Mouse (Mus musculus): Measurements from ENCODE around the gene Atp6v0c. TPM values are rescaled to one million over a fixed set of nuclear protein-coding genes. Genes with fewer than 3 reads are reported as not detected.

Gene Atp6v0c
- 384 and 433 TPM in 2 replicates for polyA plus RNA-seq (2014; fragmentation: Nextera tagmentation; extraction: Ambion mirVana)

DNA sequence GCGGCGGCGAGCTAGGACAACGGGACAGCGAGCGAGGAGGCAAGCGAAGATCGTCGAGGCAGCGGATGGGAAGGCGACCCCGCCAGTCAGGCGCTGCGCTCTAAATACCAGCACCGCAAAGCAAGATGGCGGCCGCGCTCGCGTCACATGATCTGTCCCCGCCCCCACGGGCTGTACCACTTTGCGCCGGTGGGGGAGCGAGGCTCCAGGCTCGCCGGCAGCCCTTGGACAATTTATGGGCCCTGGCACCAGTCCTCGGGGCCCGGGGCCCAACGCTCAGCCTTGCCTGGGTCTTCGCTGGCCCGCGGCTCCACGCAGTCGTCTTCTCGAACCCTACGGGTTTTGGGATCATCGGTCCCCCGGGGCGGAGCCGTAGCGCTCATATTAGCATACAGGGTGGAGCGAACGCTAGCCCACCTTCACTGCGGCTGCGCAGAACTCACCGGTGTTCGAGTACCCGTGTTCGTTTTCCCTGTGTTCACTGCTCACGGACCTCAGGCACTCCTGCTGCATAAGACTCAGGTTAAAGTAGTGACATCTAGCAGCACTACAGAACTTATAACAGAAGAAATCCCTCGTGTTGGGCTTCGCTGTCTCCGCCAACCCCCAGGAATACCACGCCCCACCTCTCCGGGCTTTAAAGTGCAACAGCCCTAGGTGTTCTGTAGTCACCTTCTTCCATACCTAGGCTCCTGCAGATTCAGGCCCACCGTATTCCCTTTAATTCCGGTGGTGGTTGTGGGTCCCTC is at the start of gene Atp6v0c:
TSS of gene Atp6v0c (minus strand) at position 386 of the 749 bp plus-strand sequence.
- under 1% methylated on average over 58 of the region's 58 CpGs for WGBS
- DNase-seq (ENCODE audit: low spot score): peak; percentile 96
- ATAC-seq (replicated peaks; ENCODE audit: insufficient number of reproducible peaks, low FRiP score, low TSS enrichment, low read depth): peak; percentile 87
- Histone ChIP-seq H3K4me3 (ENCODE audit: low read depth, low read length) (peak within 1 kb of the TSS; percentile 80), H3K4me2 (ENCODE audit: low read depth, low read length) (peak within 1 kb of the TSS; percentile 75), H3K27me3 (ENCODE audit: control insufficient read depth, insufficient read depth, low read length) (no peaks in the 10 kb centered on the region), H3K4me1 (ENCODE audit: control insufficient read depth, insufficient read depth, low read length) (no peaks in the 10 kb centered on the region), H3K36me3 (replicated peaks; ENCODE audit: control insufficient read depth, insufficient read depth, low read depth, low read length) (no peaks in the 10 kb centered on the region; the same call in 1 of the 2 replicates), H3K9me3 (replicated peaks; ENCODE audit: control insufficient read depth, low read length) (no peaks in the 10 kb centered on the region), H3K27ac (replicated peaks; ENCODE audit: low read depth, low read length) (peak within 1 kb of the TSS; percentile 91), H3K9ac (replicated peaks; ENCODE audit: low read length) (peak within 1 kb of the TSS; percentile 87)

- H3K27me3 ChIP-seq (ENCODE audit: control insufficient read depth, insufficient read depth, low read length): no peaks in the 10 kb centered on the region
- H3K4me2 ChIP-seq (ENCODE audit: low read depth, low read length): no peak overlapping the region
- no peaks in the 10 kb centered on the region for H3K9me3 ChIP-seq (replicated peaks; ENCODE audit: control insufficient read depth, low read length)
- peaks cover 11% of the 10 kb centered on the region for H3K36me3 ChIP-seq (replicated peaks; ENCODE audit: control insufficient read depth, insufficient read depth, low read depth, low read length)
- ATAC-seq (replicated peaks; ENCODE audit: insufficient number of reproducible peaks, low FRiP score, low TSS enrichment, low read depth): no peak
- H3K4me3 ChIP-seq (ENCODE audit: low read depth, low read length): no peak overlapping the region
- 68% methylated on average over 4 of the region's 4 CpGs for WGBS
- H3K27ac ChIP-seq (replicated peaks; ENCODE audit: low read depth, low read length): no peak overlapping the region
- H3K9ac ChIP-seq (replicated peaks; ENCODE audit: low read length): no peak overlapping the region
- DNase-seq (ENCODE audit: low spot score): no peak
- H3K4me1 ChIP-seq (ENCODE audit: control insufficient read depth, insufficient read depth, low read length): peaks cover 2% of the 10 kb centered on the region
Observed at GRCm38 (mm10) chr17:24216836-24217235, 47.3 kb upstream of the Atp6v0c start.

DNA sequence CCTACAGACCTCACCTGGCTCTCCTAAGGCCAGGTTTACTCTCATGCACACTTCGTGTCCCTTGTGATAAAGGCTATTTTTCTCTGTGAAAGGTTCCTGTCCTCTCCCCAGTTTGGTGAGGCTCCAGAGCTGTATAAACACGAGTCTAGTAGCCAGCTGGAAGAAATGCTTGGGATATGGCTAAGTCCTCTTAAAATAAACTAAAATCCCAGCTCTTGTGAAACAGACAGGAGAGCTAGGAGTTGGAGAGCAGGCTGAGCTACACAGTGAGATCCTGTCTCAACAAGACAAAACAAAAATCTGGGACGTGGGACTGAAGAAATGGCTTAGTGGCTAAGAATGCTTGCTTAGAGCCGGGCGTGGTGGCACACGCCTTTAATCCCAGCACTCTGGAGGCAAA is 43.7 kb upstream of the Atp6v0c start:
- Histone ChIP-seq H3K9ac (replicated peaks; ENCODE audit: low read length) (no peak overlapping the region), H3K4me2 (ENCODE audit: low read depth, low read length) (no peak overlapping the region), H3K36me3 (replicated peaks; ENCODE audit: control insufficient read depth, insufficient read depth, low read depth, low read length) (peaks cover 11% of the 10 kb centered on the region), H3K4me3 (ENCODE audit: low read depth, low read length) (no peak overlapping the region), H3K27ac (replicated peaks; ENCODE audit: low read depth, low read length) (no peak overlapping the region), H3K27me3 (ENCODE audit: control insufficient read depth, insufficient read depth, low read length) (no peaks in the 10 kb centered on the region; the same call in 1 of the 2 replicates), H3K9me3 (replicated peaks; ENCODE audit: control insufficient read depth, low read length) (no peaks in the 10 kb centered on the region), H3K4me1 (ENCODE audit: control insufficient read depth, insufficient read depth, low read length) (peaks cover 19% of the 10 kb centered on the region)
- ATAC-seq (replicated peaks; ENCODE audit: insufficient number of reproducible peaks, low FRiP score, low TSS enrichment, low read depth): no peak
- WGBS: 70% methylated on average over 6 of the region's 6 CpGs
- DNase-seq (ENCODE audit: low spot score): no peak

- Histone ChIP-seq H3K27ac (replicated peaks; ENCODE audit: low read depth, low read length) (no peak overlapping the region), H3K36me3 (replicated peaks; ENCODE audit: control insufficient read depth, insufficient read depth, low read depth, low read length) (peaks cover 9% of the 10 kb centered on the region), H3K4me3 (ENCODE audit: low read depth, low read length) (peak overlapping the region; percentile 48), H3K4me2 (ENCODE audit: low read depth, low read length) (peak overlapping the region; percentile 99), H3K27me3 (ENCODE audit: control insufficient read depth, insufficient read depth, low read length) (no peaks in the 10 kb centered on the region; the same call in 1 of the 2 replicates), H3K9ac (replicated peaks; ENCODE audit: low read length) (no peak overlapping the region), H3K4me1 (ENCODE audit: control insufficient read depth, insufficient read depth, low read length) (peaks cover 23% of the 10 kb centered on the region), H3K9me3 (replicated peaks; ENCODE audit: control insufficient read depth, low read length) (no peaks in the 10 kb centered on the region)
- ATAC-seq (replicated peaks; ENCODE audit: insufficient number of reproducible peaks, low FRiP score, low TSS enrichment, low read depth) (no peak), DNase-seq (ENCODE audit: low spot score) (no peak)
- WGBS: 25% methylated on average over 5 of the region's 5 CpGs
Observed at GRCm38 (mm10) chr17:24212441-24213018, 43.0 kb upstream of the Atp6v0c start.

DNA sequence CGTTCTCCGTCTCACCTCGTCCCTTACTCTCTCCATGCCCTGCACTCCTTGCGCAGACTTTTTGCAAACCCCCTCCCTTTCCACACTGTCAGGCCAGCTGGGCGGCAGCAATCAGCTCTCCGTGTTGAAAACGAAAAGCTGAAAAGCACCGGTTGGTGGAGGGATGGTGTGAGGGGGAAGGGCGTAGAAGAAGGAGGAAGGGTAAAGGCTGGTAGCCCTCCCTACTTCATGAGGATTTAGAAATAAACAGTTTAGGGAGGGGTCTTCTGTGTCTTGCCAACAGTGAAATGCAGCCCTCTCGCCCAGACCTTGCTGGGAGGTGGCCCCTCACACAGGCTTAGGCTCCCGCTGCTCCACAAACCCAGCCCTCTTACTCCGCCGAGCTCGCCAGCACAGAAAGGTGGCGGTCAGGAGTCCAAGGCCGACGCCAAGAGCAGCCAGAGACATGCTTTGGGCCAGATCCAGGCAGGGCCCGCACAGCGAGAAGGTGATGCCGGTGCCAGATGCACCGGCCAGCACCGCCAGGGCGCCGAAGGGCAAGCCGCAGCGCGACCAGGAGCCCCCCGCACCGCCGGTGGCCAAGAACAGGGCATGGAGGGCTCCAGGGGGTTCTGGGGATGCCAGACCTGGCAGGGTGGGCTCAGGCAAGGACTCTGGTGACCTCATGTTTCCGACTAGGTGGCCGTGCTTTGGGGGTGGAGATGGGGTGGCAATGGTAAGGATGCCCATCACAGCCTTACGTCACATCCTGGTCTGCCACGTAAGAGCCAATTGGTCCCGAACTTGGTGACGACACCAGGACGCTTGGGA is 42.3 kb upstream of the Atp6v0c start:
- Histone ChIP-seq H3K27me3 (ENCODE audit: control insufficient read depth, insufficient read depth, low read length) (no peaks in the 10 kb centered on the region; the same call in 1 of the 2 replicates), H3K9ac (replicated peaks; ENCODE audit: low read length) (peak overlapping the region; percentile 84), H3K4me1 (ENCODE audit: control insufficient read depth, insufficient read depth, low read length) (peaks cover 26% of the 10 kb centered on the region), H3K27ac (replicated peaks; ENCODE audit: low read depth, low read length) (peak overlapping the region; percentile 86), H3K4me3 (ENCODE audit: low read depth, low read length) (peak overlapping the region; percentile 48), H3K4me2 (ENCODE audit: low read depth, low read length) (peak overlapping the region; percentile 99), H3K36me3 (replicated peaks; ENCODE audit: control insufficient read depth, insufficient read depth, low read depth, low read length) (peaks cover 8% of the 10 kb centered on the region), H3K9me3 (replicated peaks; ENCODE audit: control insufficient read depth, low read length) (no peaks in the 10 kb centered on the region)
- DNase-seq (ENCODE audit: low spot score) (peak; percentile 89), ATAC-seq (replicated peaks; ENCODE audit: insufficient number of reproducible peaks, low FRiP score, low TSS enrichment, low read depth) (0 out of 2 replicates have a peak, but pooled peaks have one; percentile 1)
- 2% methylated on average over 37 of the region's 37 CpGs for WGBS

DNA sequence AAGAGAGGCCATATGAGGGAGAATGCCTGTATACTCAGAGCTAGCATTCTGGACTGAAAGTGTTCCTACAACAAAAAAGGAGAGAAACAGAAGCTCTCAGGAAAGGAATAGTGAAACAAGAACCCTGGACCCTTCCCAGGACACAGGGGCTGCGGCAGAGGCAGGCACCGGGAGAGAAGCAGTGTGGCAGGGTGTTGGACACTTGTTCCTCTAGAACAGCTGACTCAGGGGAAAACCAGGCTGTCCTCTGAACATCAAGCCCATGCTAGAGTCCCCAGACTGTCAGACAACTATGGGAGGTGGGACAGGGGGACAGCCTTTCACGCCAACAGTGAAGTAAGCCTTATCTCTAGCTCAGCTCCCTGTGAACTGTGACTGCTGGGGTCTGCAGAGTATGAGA is 41.1 kb upstream of the Atp6v0c start:
- no peak overlapping the region; the same call in 1 of the 2 replicates for H3K4me2 ChIP-seq (ENCODE audit: low read depth, low read length)
- no peaks in the 10 kb centered on the region; the same call in 1 of the 2 replicates for H3K27me3 ChIP-seq (ENCODE audit: control insufficient read depth, insufficient read depth, low read length)
- DNase-seq (ENCODE audit: low spot score): no peak
- H3K9ac ChIP-seq (replicated peaks; ENCODE audit: low read length): no peak overlapping the region; the same call in 1 of the 2 replicates
- ATAC-seq (replicated peaks; ENCODE audit: insufficient number of reproducible peaks, low FRiP score, low TSS enrichment, low read depth): no peak
- no peaks in the 10 kb centered on the region for H3K9me3 ChIP-seq (replicated peaks; ENCODE audit: control insufficient read depth, low read length)
- 80% methylated on average over 3 of the region's 3 CpGs for WGBS
- H3K4me3 ChIP-seq (ENCODE audit: low read depth, low read length): no peak overlapping the region
- peaks cover 33% of the 10 kb centered on the region for H3K4me1 ChIP-seq (ENCODE audit: control insufficient read depth, insufficient read depth, low read length)
- peaks cover 3% of the 10 kb centered on the region for H3K36me3 ChIP-seq (replicated peaks; ENCODE audit: control insufficient read depth, insufficient read depth, low read depth, low read length)
- peak overlapping the region; percentile 88; the same call in 1 of the 2 replicates for H3K27ac ChIP-seq (replicated peaks; ENCODE audit: low read depth, low read length)

GRCm38 (mm10) chr17:24209916-24210240 is 40.4 kb upstream of the Atp6v0c start:
- Histone ChIP-seq H3K4me1 (ENCODE audit: control insufficient read depth, insufficient read depth, low read length) (peaks cover 33% of the 10 kb centered on the region), H3K36me3 (replicated peaks; ENCODE audit: control insufficient read depth, insufficient read depth, low read depth, low read length) (no peaks in the 10 kb centered on the region; the same call in 1 of the 2 replicates), H3K4me2 (ENCODE audit: low read depth, low read length) (no peak overlapping the region), H3K9me3 (replicated peaks; ENCODE audit: control insufficient read depth, low read length) (no peaks in the 10 kb centered on the region), H3K27me3 (ENCODE audit: control insufficient read depth, insufficient read depth, low read length) (no peaks in the 10 kb centered on the region; the same call in 1 of the 2 replicates), H3K27ac (replicated peaks; ENCODE audit: low read depth, low read length) (peak overlapping the region; percentile 88), H3K9ac (replicated peaks; ENCODE audit: low read length) (peak overlapping the region; percentile 82), H3K4me3 (ENCODE audit: low read depth, low read length) (no peak overlapping the region)
- no peak for ATAC-seq (replicated peaks; ENCODE audit: insufficient number of reproducible peaks, low FRiP score, low TSS enrichment, low read depth)
- 75% methylated on average over 3 of the region's 3 CpGs for WGBS
- DNase-seq (ENCODE audit: low spot score): no peak

Measured in embryonic facial prominence, embryonic 11.5 days (tissue).